Mouse (Mus musculus): ENCODE measurements at regions not wholly inside any gene's neighbourhood (a gene's known extent, or its start where the extent isn't known, plus 50 kb on each side); places are given as distances from the start of the nearest gene placed in this dataset.

- 74% methylated on average over 3 of the region's 3 CpGs for WGBS
These were observed 76.9 kb upstream of the Zwint start for GRCm38 (mm10) chr10:72577713-72578112.

GRCm38 (mm10) chr10:72578501-72578900 lies 76.1 kb upstream of the Zwint start:
- Histone ChIP-seq H3K4me3 (ENCODE audit: low read depth, low read length) (no peak overlapping the region), H3K4me2 (replicated peaks; ENCODE audit: low read depth) (no peak overlapping the region), H3K36me3 (ENCODE audit: control insufficient read depth, insufficient read depth) (no peaks in the 10 kb centered on the region), H3K27me3 (replicated peaks; ENCODE audit: control insufficient read depth, insufficient read depth, low read length) (no peaks in the 10 kb centered on the region), H3K4me1 (replicated peaks; ENCODE audit: control insufficient read depth, insufficient read depth, low read length) (no peaks in the 10 kb centered on the region), H3K9ac (ENCODE audit: low read depth, low read length) (no peak overlapping the region), H3K27ac (ENCODE audit: low read depth, low read length) (no peak overlapping the region), H3K9me3 (ENCODE audit: control insufficient read depth) (no peaks in the 10 kb centered on the region)
- TF ChIP-seq CTCF (IDR thresholded peaks at IDR 0.05; ENCODE audit: low read depth), result no peak
- 62% methylated on average over 7 of the region's 7 CpGs for WGBS
- no peak for ATAC-seq

More at GRCm38 (mm10) chr10:72577713-72578112, 76.9 kb upstream of the Zwint start:
- no peak overlapping the region for H3K9ac ChIP-seq (ENCODE audit: low read depth, low read length)
- H3K27ac ChIP-seq (ENCODE audit: low read depth, low read length), result no peak overlapping the region
- H3K4me3 ChIP-seq (ENCODE audit: low read depth, low read length), result no peak overlapping the region
- no peak overlapping the region for H3K4me2 ChIP-seq (replicated peaks; ENCODE audit: low read depth)
- no peaks in the 10 kb centered on the region for H3K4me1 ChIP-seq (replicated peaks; ENCODE audit: control insufficient read depth, insufficient read depth, low read length)
- no peaks in the 10 kb centered on the region for H3K9me3 ChIP-seq (ENCODE audit: control insufficient read depth)
- H3K27me3 ChIP-seq (replicated peaks; ENCODE audit: control insufficient read depth, insufficient read depth, low read length), result no peaks in the 10 kb centered on the region
- no peaks in the 10 kb centered on the region for H3K36me3 ChIP-seq (ENCODE audit: control insufficient read depth, insufficient read depth)
- no peak for ATAC-seq
- no peak for TF ChIP-seq CTCF (IDR thresholded peaks at IDR 0.05; ENCODE audit: low read depth)

GRCm38 (mm10) chr10:72581311-72581710 lies 73.3 kb upstream of the Zwint start:
- Histone ChIP-seq H3K27me3 (replicated peaks; ENCODE audit: control insufficient read depth, insufficient read depth, low read length) (no peaks in the 10 kb centered on the region), H3K9ac (ENCODE audit: low read depth, low read length) (no peak overlapping the region), H3K4me2 (replicated peaks; ENCODE audit: low read depth) (no peak overlapping the region), H3K9me3 (ENCODE audit: control insufficient read depth) (no peaks in the 10 kb centered on the region), H3K36me3 (ENCODE audit: control insufficient read depth, insufficient read depth) (no peaks in the 10 kb centered on the region), H3K27ac (ENCODE audit: low read depth, low read length) (no peak overlapping the region), H3K4me3 (ENCODE audit: low read depth, low read length) (no peak overlapping the region), H3K4me1 (replicated peaks; ENCODE audit: control insufficient read depth, insufficient read depth, low read length) (no peaks in the 10 kb centered on the region)
- WGBS, result 84% methylated on average over 4 of the region's 4 CpGs
- no peak for TF ChIP-seq CTCF (IDR thresholded peaks at IDR 0.05; ENCODE audit: low read depth)
- ATAC-seq, result no peak

GRCm38 (mm10) chr10:72588561-72588960 lies 66.1 kb upstream of the Zwint start:
- Histone ChIP-seq H3K4me1 (replicated peaks; ENCODE audit: control insufficient read depth, insufficient read depth, low read length) (no peaks in the 10 kb centered on the region), H3K4me2 (replicated peaks; ENCODE audit: low read depth) (no peak overlapping the region), H3K27me3 (replicated peaks; ENCODE audit: control insufficient read depth, insufficient read depth, low read length) (no peaks in the 10 kb centered on the region), H3K9me3 (ENCODE audit: control insufficient read depth) (no peaks in the 10 kb centered on the region), H3K27ac (ENCODE audit: low read depth, low read length) (no peak overlapping the region), H3K36me3 (ENCODE audit: control insufficient read depth, insufficient read depth) (no peaks in the 10 kb centered on the region), H3K4me3 (ENCODE audit: low read depth, low read length) (no peak overlapping the region), H3K9ac (ENCODE audit: low read depth, low read length) (no peak overlapping the region)
- 79% methylated on average over 4 of the region's 4 CpGs for WGBS
- no peak for TF ChIP-seq CTCF (IDR thresholded peaks at IDR 0.05; ENCODE audit: low read depth)
- no peak for ATAC-seq

GRCm38 (mm10) chr10:72593049-72593448 lies 61.6 kb upstream of the Zwint start:
- 98% methylated on average over 1 of the region's 1 CpGs for WGBS
- no peak for TF ChIP-seq CTCF (IDR thresholded peaks at IDR 0.05; ENCODE audit: low read depth)
- Histone ChIP-seq H3K9ac (ENCODE audit: low read depth, low read length) (no peak overlapping the region), H3K27ac (ENCODE audit: low read depth, low read length) (no peak overlapping the region), H3K4me1 (replicated peaks; ENCODE audit: control insufficient read depth, insufficient read depth, low read length) (no peaks in the 10 kb centered on the region), H3K4me3 (ENCODE audit: low read depth, low read length) (no peak overlapping the region), H3K9me3 (ENCODE audit: control insufficient read depth) (no peaks in the 10 kb centered on the region), H3K27me3 (replicated peaks; ENCODE audit: control insufficient read depth, insufficient read depth, low read length) (no peaks in the 10 kb centered on the region), H3K4me2 (replicated peaks; ENCODE audit: low read depth) (no peak overlapping the region), H3K36me3 (ENCODE audit: control insufficient read depth, insufficient read depth) (no peaks in the 10 kb centered on the region)
- no peak for ATAC-seq

Data from intestine, postnatal 0 days (tissue).